Mouse (Mus musculus) limb, embryonic 15.5 days (tissue): ENCODE results near the gene Hoxb5. TPM values are rescaled to one million over a fixed set of nuclear protein-coding genes. Genes with fewer than 3 reads are reported as not detected.

Source experiments
- ATAC-seq: fragments of 200-750 bp; cut with Nextera tagmentation; 2 replicates; pipeline ENCODE4 v1.8.0; 2017; ENCODE audit warnings: low read depth, moderate TSS enrichment; ENCODE audit not compliant: insufficient number of reproducible peaks, low FRiP score, low TSS enrichment
- H3K27ac ChIP-seq: fragments of 300-500 bp; sonication (generic); 2 replicates; pipeline ENCODE4 v1.5.1; 2015; ENCODE audit warnings: moderate library complexity, mild to moderate bottlenecking, inconsistent platforms
- H3K27me3 ChIP-seq: fragments of 300-500 bp; sonication (generic); 2 replicates; pipeline ENCODE4 v1.6.1; 2015; ENCODE audit warnings: inconsistent platforms
- H3K36me3 ChIP-seq: fragments of 300-500 bp; sonication (generic); 2 replicates; pipeline ENCODE4 v1.6.1; 2015; ENCODE audit warnings: inconsistent platforms
- H3K4me1 ChIP-seq: fragments of 300-500 bp; sonication (generic); 2 replicates; pipeline ENCODE4 v1.6.1; 2015; ENCODE audit warnings: inconsistent platforms
- H3K4me2 ChIP-seq: fragments of 300-500 bp; sonication (generic); 2 replicates; pipeline ENCODE4 v1.6.1; 2015; ENCODE audit warnings: mild to moderate bottlenecking, inconsistent platforms
- H3K4me3 ChIP-seq: fragments of 300-500 bp; sonication (generic); 2 replicates; pipeline ENCODE4 v1.5.1; 2015; ENCODE audit warnings: mild to moderate bottlenecking, inconsistent platforms
- H3K9ac ChIP-seq: fragments of 300-500 bp; sonication (generic); 2 replicates; pipeline ENCODE4 v1.6.1; 2015; ENCODE audit warnings: inconsistent platforms
- H3K9me3 ChIP-seq: fragments of 300-500 bp; sonication (generic); 2 replicates; pipeline ENCODE4 v1.6.1; 2016; ENCODE audit warnings: inconsistent platforms
- WGBS: fragments of 180-500 bp; shearing (Covaris S2); methylation state at CpG from one replicate; pipeline ENCODE4 v1.1.7; 2015; 5-methylcytosine and 5-hydroxymethylcytosine counted together
- polyA plus RNA-seq: library from polyadenylated mRNA; unstranded; fragments of >200 nt; fragmentation: Nextera tagmentation; extraction: Ambion mirVana; gene quantifications from 2 replicates; pipeline ENCODE4 v1.2.1, GENCODE M21; 2015

Gene Hoxb5
- polyA plus RNA-seq, 1 experiment from 2014 or later = 0.73 TPM

GRCm38 (mm10) chr11:96301064-96301431 lies 2.1 kb upstream of the Hoxb5 start:
- Histone ChIP-seq H3K27ac (no peak overlapping the region), H3K36me3 (no peaks in the 10 kb centered on the region), H3K27me3 (peaks cover 100% of the 10 kb centered on the region), H3K4me1 (peaks cover 26% of the 10 kb centered on the region), H3K9ac (no peak overlapping the region), H3K9me3 (no peaks in the 10 kb centered on the region), H3K4me2 (no peak overlapping the region), H3K4me3 (0 out of 2 replicates have a peak overlapping the region, but pooled peaks have one; percentile 5)
- no peak for ATAC-seq
- 8% methylated on average over 9 of the region's 10 CpGs for WGBS

DNA sequence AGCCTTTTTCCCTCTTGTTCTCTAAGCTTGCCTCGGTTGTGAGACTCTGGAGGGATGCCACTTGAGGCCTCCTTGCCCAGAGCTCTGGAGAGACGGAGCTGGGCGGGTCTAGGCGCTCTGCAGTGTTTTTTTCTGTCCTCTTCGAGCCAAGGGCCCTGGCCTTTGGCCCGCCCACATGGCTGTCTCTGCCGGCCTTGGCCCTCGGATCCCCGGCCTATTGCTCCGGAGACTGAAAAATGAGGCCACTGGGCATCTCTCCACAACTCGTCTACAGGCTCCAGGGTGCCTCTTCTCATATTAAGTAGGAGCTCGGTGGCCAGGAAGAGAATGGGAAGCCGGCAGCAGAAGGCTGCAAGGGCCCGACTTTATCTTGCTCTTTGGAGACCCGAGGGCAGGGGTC lies 1.3 kb upstream of the Hoxb5 start:
- H3K27me3 ChIP-seq = peaks cover 100% of the 10 kb centered on the region
- ATAC-seq = no peak
- no peak overlapping the region for H3K4me3 ChIP-seq
- no peaks in the 10 kb centered on the region for H3K36me3 ChIP-seq
- peaks cover 26% of the 10 kb centered on the region for H3K4me1 ChIP-seq
- H3K4me2 ChIP-seq = no peak overlapping the region
- H3K27ac ChIP-seq = no peak overlapping the region
- WGBS = 15% methylated on average over 15 of the region's 15 CpGs
- no peak overlapping the region for H3K9ac ChIP-seq
- H3K9me3 ChIP-seq = no peaks in the 10 kb centered on the region

DNA sequence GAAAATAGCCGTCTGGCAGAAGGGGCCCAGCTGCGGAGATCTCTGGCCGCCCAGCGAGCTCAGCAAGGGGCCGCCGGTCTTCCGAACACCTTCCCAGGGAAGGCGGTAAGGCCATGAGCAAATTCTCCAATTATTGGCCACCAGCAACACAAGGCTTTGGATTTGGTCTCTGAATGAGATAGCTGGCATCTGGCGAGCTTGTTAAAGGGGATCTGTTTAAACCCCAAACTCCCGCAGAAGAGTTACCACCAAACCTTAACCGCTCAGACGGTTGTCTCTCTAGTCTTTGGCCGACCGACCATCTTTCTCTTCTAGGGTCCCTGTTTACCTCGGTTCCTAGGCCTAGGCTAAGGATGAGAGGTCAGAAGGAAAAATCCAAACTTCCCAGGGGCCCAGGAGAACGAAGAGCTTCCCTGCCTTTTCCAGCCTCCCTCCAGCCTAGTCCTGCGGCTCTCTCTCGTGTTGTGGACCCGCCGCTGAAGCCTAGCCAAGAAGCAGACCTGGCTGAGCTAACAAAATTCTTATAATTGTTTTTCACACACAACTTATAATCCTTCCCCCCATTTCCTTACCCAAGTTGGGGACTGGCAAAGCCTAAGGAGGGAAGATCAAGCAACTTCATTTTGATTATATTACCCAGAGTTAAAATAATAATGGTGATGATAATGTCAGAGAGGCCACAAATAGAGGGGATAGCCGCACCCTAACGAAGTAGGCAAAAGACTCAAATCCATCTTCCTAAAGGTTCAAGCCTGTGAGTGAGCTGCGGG lies 570 bp upstream of the Hoxb5 start:
- no peak overlapping the region for H3K9ac ChIP-seq

DNA sequence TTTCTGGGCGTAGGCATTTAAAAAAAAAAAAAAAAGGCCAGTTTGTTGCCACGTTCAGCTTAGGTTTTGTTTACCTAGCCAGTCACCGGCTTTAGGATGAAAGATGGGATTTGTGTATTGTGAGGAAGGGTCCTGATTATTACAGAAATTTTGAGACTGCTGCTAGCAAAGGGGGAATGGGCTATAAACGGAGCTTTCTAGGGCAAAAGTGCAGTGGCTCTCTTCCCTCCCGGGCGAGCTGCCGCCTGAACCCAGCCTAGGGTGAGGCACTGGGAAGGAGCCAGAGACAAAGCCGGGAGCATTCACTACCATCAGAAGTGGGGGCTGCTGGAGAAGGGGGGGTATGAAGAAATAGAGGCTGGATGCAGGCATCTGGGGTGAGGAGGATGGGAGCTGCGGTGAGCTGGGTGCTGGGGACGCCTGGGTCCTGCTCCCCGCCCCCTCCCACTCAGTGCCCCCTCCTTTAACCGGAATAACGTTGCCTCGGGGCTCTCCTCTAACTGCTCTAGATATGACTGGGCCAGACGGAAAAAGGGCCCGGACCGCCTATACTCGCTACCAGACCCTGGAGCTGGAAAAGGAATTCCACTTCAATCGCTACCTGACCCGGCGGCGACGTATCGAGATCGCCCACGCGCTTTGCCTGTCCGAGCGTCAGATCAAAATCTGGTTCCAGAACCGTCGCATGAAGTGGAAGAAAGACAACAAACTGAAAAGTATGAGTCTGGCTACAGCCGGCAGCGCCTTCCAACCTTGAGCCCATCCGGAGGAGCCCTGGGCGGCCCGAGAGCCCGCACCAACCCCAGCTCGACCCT lies 1.5 kb downstream of the Hoxb5 start:
- peaks cover 21% of the 10 kb centered on the region for H3K4me1 ChIP-seq
- H3K4me3 ChIP-seq = peak overlapping the region; percentile 3; the same call in 1 of the 2 replicates
- no peaks in the 10 kb centered on the region for H3K36me3 ChIP-seq
- H3K9me3 ChIP-seq = no peaks in the 10 kb centered on the region
- H3K27me3 ChIP-seq = peaks cover 100% of the 10 kb centered on the region
- H3K9ac ChIP-seq = no peak overlapping the region
- WGBS = 6% methylated on average over 38 of the region's 38 CpGs
- no peak for ATAC-seq
- 0 out of 2 replicates have a peak overlapping the region, but pooled peaks have one; percentile 10 for H3K4me2 ChIP-seq
- H3K27ac ChIP-seq = no peak overlapping the region

More for the DNA sequence above, 570 bp upstream of the Hoxb5 start:
- Histone ChIP-seq H3K27ac (no peak overlapping the region), H3K4me2 (no peak overlapping the region), H3K27me3 (peaks cover 100% of the 10 kb centered on the region), H3K4me3 (no peak overlapping the region), H3K36me3 (no peaks in the 10 kb centered on the region), H3K4me1 (peaks cover 26% of the 10 kb centered on the region), H3K9me3 (no peaks in the 10 kb centered on the region)
- 14% methylated on average over 23 of the region's 23 CpGs for WGBS
- ATAC-seq = no peak

- WGBS = 66% methylated on average over 6 of the region's 6 CpGs
- ATAC-seq = no peak
- no peak overlapping the region for H3K4me3 ChIP-seq
- H3K27me3 ChIP-seq = peaks cover 99% of the 10 kb centered on the region
- no peak overlapping the region for H3K4me2 ChIP-seq
- H3K36me3 ChIP-seq = no peaks in the 10 kb centered on the region
- H3K27ac ChIP-seq = no peak overlapping the region
- H3K9ac ChIP-seq = no peak overlapping the region
- peaks cover 21% of the 10 kb centered on the region for H3K4me1 ChIP-seq
- no peaks in the 10 kb centered on the region for H3K9me3 ChIP-seq
Observed at GRCm38 (mm10) chr11:96305505-96306182, 2.5 kb downstream of the Hoxb5 start.

DNA sequence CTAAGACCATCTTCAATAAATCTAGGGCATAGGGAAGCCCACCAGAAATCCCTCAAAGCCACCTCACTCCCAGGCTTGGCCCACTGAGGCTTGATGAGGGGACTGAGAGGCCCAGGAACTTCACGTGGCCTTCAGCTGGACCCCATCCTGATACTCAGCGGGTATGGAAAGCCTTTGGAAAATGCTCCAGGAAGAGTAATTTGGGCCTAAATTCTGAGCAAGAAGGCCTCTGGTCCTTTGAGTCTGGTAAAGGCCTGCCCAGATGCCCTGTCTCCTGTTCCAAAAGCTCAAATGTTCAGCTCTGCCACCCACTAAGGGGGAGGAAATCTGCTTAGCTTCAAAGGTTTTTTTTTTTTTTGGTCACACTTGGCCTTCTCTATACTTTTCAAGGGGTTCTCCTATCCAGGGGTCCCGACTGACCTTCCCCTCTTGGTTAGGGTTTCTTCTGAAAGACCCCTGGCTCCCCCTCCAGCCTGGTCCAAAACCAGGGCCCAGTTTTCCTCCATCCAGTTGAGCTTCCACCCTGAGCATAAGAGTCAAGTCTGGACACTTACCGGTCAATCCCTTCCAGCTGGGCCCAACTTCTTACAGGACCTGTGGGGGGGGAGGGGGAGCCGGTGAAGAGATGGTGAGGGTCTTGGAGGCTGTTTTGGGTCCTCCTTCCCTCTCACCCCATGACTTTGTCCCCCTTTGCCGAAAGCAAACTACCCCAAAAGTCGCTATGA lies 3.2 kb downstream of the Hoxb5 start:
- WGBS = 24% methylated on average over 7 of the region's 7 CpGs

DNA sequence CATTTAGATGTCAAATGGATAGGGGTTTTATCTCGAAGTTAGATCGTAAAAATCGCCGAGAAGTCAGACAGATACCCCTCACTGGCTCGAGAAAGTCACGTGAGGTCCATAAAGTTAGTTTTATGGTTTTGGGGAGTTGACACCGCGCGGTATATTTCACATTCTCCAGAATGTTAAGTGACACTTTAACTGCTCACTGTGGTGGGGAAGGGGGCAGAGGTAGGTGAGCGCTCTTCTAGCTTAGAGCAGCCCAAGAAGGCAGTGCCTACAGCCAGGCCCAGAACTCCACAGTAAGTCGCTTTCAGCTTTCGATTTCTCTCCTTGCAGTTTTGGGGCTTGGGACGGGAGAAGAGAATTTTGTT lies 3.8 kb downstream of the Hoxb5 start:
- H3K4me1 ChIP-seq = peaks cover 24% of the 10 kb centered on the region
- 8% methylated on average over 13 of the region's 13 CpGs for WGBS
- no peak for ATAC-seq
- no peak overlapping the region for H3K27ac ChIP-seq
- H3K9me3 ChIP-seq = no peaks in the 10 kb centered on the region
- H3K36me3 ChIP-seq = no peaks in the 10 kb centered on the region
- H3K27me3 ChIP-seq = peaks cover 99% of the 10 kb centered on the region
- H3K4me2 ChIP-seq = no peak overlapping the region
- no peak overlapping the region for H3K9ac ChIP-seq
- H3K4me3 ChIP-seq = no peak overlapping the region

More for the DNA sequence above, 3.2 kb downstream of the Hoxb5 start:
- Histone ChIP-seq H3K9me3 (no peaks in the 10 kb centered on the region), H3K9ac (no peak overlapping the region), H3K4me2 (no peak overlapping the region), H3K36me3 (no peaks in the 10 kb centered on the region), H3K27me3 (peaks cover 99% of the 10 kb centered on the region), H3K27ac (no peak overlapping the region), H3K4me3 (no peak overlapping the region), H3K4me1 (peaks cover 19% of the 10 kb centered on the region)
- ATAC-seq = no peak

GRCm38 (mm10) chr11:96308763-96309162 lies 5.6 kb downstream of the Hoxb5 start:
- no peaks in the 10 kb centered on the region for H3K9me3 ChIP-seq
- no peak overlapping the region for H3K9ac ChIP-seq
- peaks cover 99% of the 10 kb centered on the region for H3K27me3 ChIP-seq
- H3K4me3 ChIP-seq = no peak overlapping the region
- no peak overlapping the region for H3K27ac ChIP-seq
- H3K36me3 ChIP-seq = no peaks in the 10 kb centered on the region
- WGBS = 21% methylated on average over 4 of the region's 4 CpGs
- peaks cover 19% of the 10 kb centered on the region for H3K4me1 ChIP-seq
- ATAC-seq = no peak
- no peak overlapping the region for H3K4me2 ChIP-seq

GRCm38 (mm10) chr11:96309288-96309687 lies 6.2 kb downstream of the Hoxb5 start:
- H3K27ac ChIP-seq = peak overlapping the region; percentile 5; the same call in 1 of the 2 replicates
- no peaks in the 10 kb centered on the region for H3K9me3 ChIP-seq
- H3K27me3 ChIP-seq = peaks cover 99% of the 10 kb centered on the region
- no peak for ATAC-seq
- H3K4me3 ChIP-seq = no peak overlapping the region
- H3K36me3 ChIP-seq = no peaks in the 10 kb centered on the region
- WGBS = 31% methylated on average over 4 of the region's 4 CpGs
- H3K4me2 ChIP-seq = no peak overlapping the region
- H3K9ac ChIP-seq = no peak overlapping the region
- H3K4me1 ChIP-seq = peaks cover 16% of the 10 kb centered on the region; the same call in 1 of the 2 replicates

DNA sequence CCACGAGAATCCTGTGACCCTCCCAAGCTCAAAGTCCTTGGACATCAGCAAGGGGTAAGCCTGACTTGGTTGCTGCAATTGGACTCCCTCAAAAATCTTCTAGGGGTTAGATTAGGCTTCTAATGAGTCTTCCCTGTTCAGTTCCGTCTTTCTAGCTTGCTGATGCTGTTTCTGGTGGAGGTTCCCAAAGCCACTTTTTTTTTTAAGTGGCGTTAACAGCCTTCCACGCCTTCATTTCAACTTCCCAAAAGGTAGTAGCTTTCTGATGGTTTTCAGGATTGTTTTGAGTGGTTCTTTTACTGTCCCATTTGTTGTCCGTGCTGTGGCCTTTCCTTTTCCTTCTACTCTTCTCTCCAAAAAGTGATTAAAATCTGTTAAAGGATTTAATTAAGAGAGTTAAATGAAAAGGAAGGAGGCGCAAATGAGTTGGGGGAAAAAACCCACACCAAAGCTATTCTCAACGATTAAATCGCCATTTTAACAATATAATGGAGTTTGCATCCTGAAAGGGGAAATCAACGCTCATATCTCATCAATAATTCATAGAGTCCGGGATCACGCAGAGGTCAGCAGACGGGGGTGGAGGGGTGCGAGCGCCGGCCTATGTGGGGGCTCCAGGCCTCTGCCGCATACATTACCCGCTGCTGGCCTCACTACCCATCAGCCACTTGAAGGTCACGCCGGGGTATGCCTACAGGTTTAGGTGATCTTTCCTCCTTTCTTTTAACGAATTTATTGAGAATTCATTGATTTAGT lies 7.2 kb downstream of the Hoxb5 start:
- no peaks in the 10 kb centered on the region for H3K9me3 ChIP-seq
- no peaks in the 10 kb centered on the region for H3K36me3 ChIP-seq
- no peak overlapping the region for H3K4me3 ChIP-seq
- H3K9ac ChIP-seq = no peak overlapping the region
- 15% methylated on average over 20 of the region's 20 CpGs for WGBS
- ATAC-seq = no peak
- no peak overlapping the region for H3K27ac ChIP-seq
- H3K27me3 ChIP-seq = peaks cover 99% of the 10 kb centered on the region
- H3K4me1 ChIP-seq = peaks cover 18% of the 10 kb centered on the region
- H3K4me2 ChIP-seq = no peak overlapping the region

DNA sequence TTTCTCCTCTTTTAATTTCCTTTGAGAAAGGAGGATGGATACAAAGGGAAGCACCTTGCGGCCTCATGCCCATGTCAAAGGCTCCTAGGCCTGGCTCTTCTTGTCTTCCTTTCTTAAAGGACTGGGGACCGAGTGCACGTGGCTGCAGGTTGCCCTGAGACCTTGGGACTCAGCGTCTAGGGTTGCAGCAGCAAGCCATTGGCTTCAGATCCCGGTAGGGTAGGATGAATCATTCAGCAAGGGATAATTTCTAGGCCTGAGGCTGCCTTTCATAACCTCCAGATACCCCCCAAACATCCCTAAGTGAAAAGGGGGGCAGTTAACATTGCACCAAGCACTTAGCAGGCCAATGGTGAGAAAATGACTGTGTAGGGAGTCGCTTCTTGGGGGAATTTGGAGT lies 8.0 kb downstream of the Hoxb5 start:
- WGBS = 13% methylated on average over 6 of the region's 6 CpGs
- Histone ChIP-seq H3K27me3 (peaks cover 99% of the 10 kb centered on the region), H3K9ac (no peak overlapping the region), H3K27ac (no peak overlapping the region), H3K4me1 (peaks cover 18% of the 10 kb centered on the region), H3K9me3 (no peaks in the 10 kb centered on the region), H3K4me2 (peak overlapping the region; percentile 24; the same call in 1 of the 2 replicates), H3K36me3 (no peaks in the 10 kb centered on the region), H3K4me3 (peak overlapping the region; percentile 30)
- no peak for ATAC-seq
